Mouse (Mus musculus) limb, embryonic 10.5 days (tissue): ENCODE measurements around the gene Hhipl1. TPM values are rescaled to one million over a fixed set of nuclear protein-coding genes. Genes with fewer than 3 reads are reported as not detected.

Experiments used
- DNase-seq: peaks from one replicate; pipeline ENCODE4 v3.0.0-alpha.2; 2017; ENCODE audit warnings: low spot score
- H3K27ac ChIP-seq: fragments of 300-500 bp; sonication (generic); 2 replicates; pipeline ENCODE4 v1.5.1; 2016; ENCODE audit warnings: mild to moderate bottlenecking
- H3K27me3 ChIP-seq: fragments of 300-500 bp; sonication (generic); 2 replicates; pipeline ENCODE4 v1.6.1; 2016; ENCODE audit warnings: low read depth, mild to moderate bottlenecking; ENCODE audit not compliant: poor library complexity, severe bottlenecking
- H3K36me3 ChIP-seq: fragments of 300-500 bp; sonication (generic); 2 replicates; pipeline ENCODE4 v1.6.1; 2016; ENCODE audit warnings: mild to moderate bottlenecking, moderate library complexity
- H3K4me1 ChIP-seq: fragments of 300-500 bp; sonication (generic); 2 replicates; pipeline ENCODE4 v1.6.1; 2016
- H3K4me3 ChIP-seq: fragments of 300-500 bp; sonication (generic); 2 replicates; pipeline ENCODE4 v1.5.1; 2016; ENCODE audit warnings: mild to moderate bottlenecking, moderate library complexity
- H3K9me3 ChIP-seq: fragments of 300-500 bp; sonication (generic); replicated peaks from 2 replicates; pipeline ENCODE4 v1.6.1; 2016; ENCODE audit warnings: mild to moderate bottlenecking
- WGBS: fragments of 180-500 bp; shearing (Covaris S2); methylation state at CpG from one replicate; pipeline ENCODE4 v1.1.7; 2016; 5-methylcytosine and 5-hydroxymethylcytosine counted together
- polyA plus RNA-seq: library from polyadenylated mRNA; unstranded; fragments of >200 nt; fragmentation: Nextera tagmentation; extraction: Ambion mirVana; gene quantifications from 2 replicates; pipeline ENCODE4 v1.2.1, GENCODE M21; 2016

Gene Hhipl1
- polyA plus RNA-seq, 1 experiment from 2014 or later = 0.21 TPM

- H3K4me3 ChIP-seq = no peak overlapping the region
- H3K27ac ChIP-seq = no peak overlapping the region
- peaks cover 5% of the 10 kb centered on the region; the same call in 1 of the 2 replicates for H3K36me3 ChIP-seq
- WGBS = 59% methylated on average over 7 of the region's 7 CpGs
- H3K9me3 ChIP-seq = no peaks in the 10 kb centered on the region
- no peak for DNase-seq
- H3K27me3 ChIP-seq = peaks cover 27% of the 10 kb centered on the region
- peaks cover 85% of the 10 kb centered on the region for H3K4me1 ChIP-seq
These were observed 33.9 kb upstream of the Hhipl1 start for GRCm38 (mm10) chr12:108272143-108272635.

GRCm38 (mm10) chr12:108273466-108274312 is 32.4 kb upstream of the Hhipl1 start:
- peaks cover 90% of the 10 kb centered on the region for H3K4me1 ChIP-seq
- WGBS = 5% methylated on average over 21 of the region's 21 CpGs
- 0 out of 2 replicates have a peak, but pooled peaks cover 5% of the 10 kb centered on the region for H3K36me3 ChIP-seq
- peak overlapping the region; percentile 93 for H3K27ac ChIP-seq
- peak overlapping the region; percentile 68 for H3K4me3 ChIP-seq
- H3K27me3 ChIP-seq = peaks cover 42% of the 10 kb centered on the region
- no peaks in the 10 kb centered on the region for H3K9me3 ChIP-seq
- no peak for DNase-seq

GRCm38 (mm10) chr12:108274313-108274595 is 31.8 kb upstream of the Hhipl1 start:
- peak; percentile 51 for DNase-seq
- H3K36me3 ChIP-seq = 0 out of 2 replicates have a peak, but pooled peaks cover 5% of the 10 kb centered on the region
- no peaks in the 10 kb centered on the region for H3K9me3 ChIP-seq
- H3K27ac ChIP-seq = peak overlapping the region; percentile 93
- WGBS = under 1% methylated on average over 35 of the region's 35 CpGs
- peak overlapping the region; percentile 68 for H3K4me3 ChIP-seq
- peaks cover 87% of the 10 kb centered on the region for H3K4me1 ChIP-seq
- peaks cover 48% of the 10 kb centered on the region for H3K27me3 ChIP-seq

- 0 out of 2 replicates have a peak, but pooled peaks cover 3% of the 10 kb centered on the region for H3K36me3 ChIP-seq
- H3K27me3 ChIP-seq = peaks cover 51% of the 10 kb centered on the region
- peak within 1 kb of the TSS; percentile 68 for H3K4me3 ChIP-seq
- 1% methylated on average over 116 of the region's 120 CpGs for WGBS
- peak; percentile 74 for DNase-seq
- no peaks in the 10 kb centered on the region for H3K9me3 ChIP-seq
- H3K27ac ChIP-seq = peak within 1 kb of the TSS; percentile 93
- H3K4me1 ChIP-seq = peaks cover 81% of the 10 kb centered on the region
These were observed 31.2 kb upstream of the Hhipl1 start, which contains the start of gene Ccdc85c for GRCm38 (mm10) chr12:108274661-108275507. TSS of gene Ccdc85c (minus strand) at chr12:108275425.

GRCm38 (mm10) chr12:108275508-108275890 is 30.6 kb upstream of the Hhipl1 start:
- peak overlapping the region; percentile 93 for H3K27ac ChIP-seq
- peak overlapping the region; percentile 68 for H3K4me3 ChIP-seq
- 0 out of 2 replicates have a peak, but pooled peaks cover 2% of the 10 kb centered on the region for H3K36me3 ChIP-seq
- DNase-seq = peak; percentile 100
- H3K4me1 ChIP-seq = peaks cover 80% of the 10 kb centered on the region
- H3K27me3 ChIP-seq = peaks cover 51% of the 10 kb centered on the region
- no peaks in the 10 kb centered on the region for H3K9me3 ChIP-seq
- 1% methylated on average over 37 of the region's 37 CpGs for WGBS

- Histone ChIP-seq H3K4me3 (peak overlapping the region; percentile 68), H3K27ac (peak overlapping the region; percentile 93), H3K9me3 (no peaks in the 10 kb centered on the region), H3K27me3 (peaks cover 55% of the 10 kb centered on the region), H3K36me3 (0 out of 2 replicates have a peak, but pooled peaks cover 2% of the 10 kb centered on the region), H3K4me1 (peaks cover 81% of the 10 kb centered on the region)
- under 1% methylated on average over 45 of the region's 47 CpGs for WGBS
- DNase-seq = peak; percentile 73
These were observed 29.9 kb upstream of the Hhipl1 start for GRCm38 (mm10) chr12:108275920-108276822.

- 1% methylated on average over 12 of the region's 12 CpGs for WGBS
- no peaks in the 10 kb centered on the region for H3K9me3 ChIP-seq
- no peaks in the 10 kb centered on the region for H3K36me3 ChIP-seq
- peak overlapping the region; percentile 68 for H3K4me3 ChIP-seq
- H3K27ac ChIP-seq = peak overlapping the region; percentile 59; the same call in 1 of the 2 replicates
- peaks cover 57% of the 10 kb centered on the region for H3K27me3 ChIP-seq
- DNase-seq = peak; percentile 59
- H3K4me1 ChIP-seq = peaks cover 71% of the 10 kb centered on the region
These were observed 28.7 kb upstream of the Hhipl1 start for GRCm38 (mm10) chr12:108277341-108277841.

- WGBS = 46% methylated on average over 15 of the region's 15 CpGs
- no peak overlapping the region for H3K27ac ChIP-seq
- H3K36me3 ChIP-seq = no peaks in the 10 kb centered on the region
- peak overlapping the region; percentile 68; the same call in 1 of the 2 replicates for H3K4me3 ChIP-seq
- H3K9me3 ChIP-seq = no peaks in the 10 kb centered on the region
- peaks cover 61% of the 10 kb centered on the region for H3K4me1 ChIP-seq
- no peak for DNase-seq
- peaks cover 50% of the 10 kb centered on the region for H3K27me3 ChIP-seq
These were observed 27.7 kb upstream of the Hhipl1 start for GRCm38 (mm10) chr12:108278221-108278918.

- Histone ChIP-seq H3K4me3 (no peak overlapping the region), H3K9me3 (no peaks in the 10 kb centered on the region), H3K36me3 (no peaks in the 10 kb centered on the region), H3K27me3 (peaks cover 21% of the 10 kb centered on the region; the same call in 1 of the 2 replicates), H3K4me1 (peaks cover 39% of the 10 kb centered on the region), H3K27ac (peak overlapping the region; percentile 69)
- 34% methylated on average over 14 of the region's 14 CpGs for WGBS
- no peak for DNase-seq
These were observed 21.4 kb upstream of the Hhipl1 start for GRCm38 (mm10) chr12:108284455-108285224.

GRCm38 (mm10) chr12:108285225-108286011 is 20.7 kb upstream of the Hhipl1 start:
- 35% methylated on average over 11 of the region's 11 CpGs for WGBS

More at GRCm38 (mm10) chr12:108285225-108286011, 20.7 kb upstream of the Hhipl1 start:
- Histone ChIP-seq H3K4me1 (peaks cover 35% of the 10 kb centered on the region), H3K9me3 (no peaks in the 10 kb centered on the region), H3K36me3 (no peaks in the 10 kb centered on the region), H3K27me3 (peaks cover 26% of the 10 kb centered on the region; the same call in 1 of the 2 replicates), H3K27ac (peak overlapping the region; percentile 69), H3K4me3 (0 out of 2 replicates have a peak overlapping the region, but pooled peaks have one; percentile 9)
- DNase-seq = peak; percentile 53
